Mouse (Mus musculus) liver, postnatal 0 days (tissue): ENCODE results near the gene Cyb5r1.

Experiments used
- CTCF ChIP-seq: sonication (generic); IDR thresholded peaks from 2 replicates; pipeline ENCODE4 v1.5.1; 2016; ENCODE audit warnings: antibody characterized with exemption, low read depth
- EP300 ChIP-seq: IDR thresholded peaks from 2 replicates; pipeline ENCODE4 v1.6.1; 2016; ENCODE audit warnings: antibody characterized with exemption, low read depth, mild to moderate bottlenecking

GRCm38 (mm10) chr1:134399735-134400134 is 5.6 kb upstream of the Cyb5r1 start:
- TF ChIP-seq CTCF, result peak; percentile 49
- no peak for TF ChIP-seq EP300
